Comparison of ENCODE assay signal across 8 mouse cellular contexts in the genomic region with DNA sequence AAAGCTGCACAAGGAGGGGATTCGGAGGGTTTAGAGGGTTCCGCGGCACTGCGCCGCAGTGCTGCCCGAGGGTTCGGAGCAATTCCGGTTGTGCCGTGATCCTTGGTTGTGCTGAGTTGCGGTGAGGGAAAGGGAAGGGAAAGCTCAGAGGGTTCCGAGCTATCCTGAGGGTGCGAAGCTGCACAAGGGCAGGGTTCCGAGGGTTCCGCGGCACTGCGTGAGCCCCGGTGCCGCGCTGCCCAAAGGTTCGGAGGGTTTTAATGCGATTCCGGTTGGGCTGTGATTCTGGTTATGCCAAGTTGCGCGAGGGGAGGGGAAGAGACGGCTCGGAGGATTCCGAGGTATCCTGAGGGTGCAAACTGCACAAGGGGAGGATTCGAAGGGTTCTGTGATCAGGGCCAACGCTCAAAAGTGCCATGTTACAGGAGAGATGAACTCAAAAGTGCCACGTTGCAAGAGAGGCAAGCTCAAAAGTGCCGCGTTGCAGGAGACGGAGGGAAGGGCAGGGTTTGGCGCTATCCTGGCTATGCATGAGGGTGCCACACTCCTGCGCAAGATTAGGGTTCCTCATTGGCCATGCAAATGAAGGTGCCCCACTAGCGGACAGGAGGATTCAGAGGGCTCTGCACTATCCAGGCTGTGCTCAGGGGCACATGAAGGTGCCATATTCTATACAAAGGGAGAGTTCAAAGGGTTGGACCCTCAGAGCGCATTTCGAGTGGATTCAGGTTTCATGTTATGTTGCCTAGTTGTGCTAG. TPM values are rescaled to one million over a fixed set of nuclear protein-coding genes. Genes with fewer than 3 reads are reported as not detected.
DNase-seq lines count a peak whose midpoint lies in the region; ATAC-seq and TF ChIP-seq lines count a peak whose summit lies in the region.

No protein-coding gene starts in this region.

- H3K27me3 ChIP-seq in liver, adult 2 months (ENCODE audit: control insufficient read depth, insufficient read depth, low read length): no peaks in the 10 kb centered on the region
- no peaks in the 10 kb centered on the region for H3K27me3 ChIP-seq in heart, embryonic 15.5 days
- H3K27me3 ChIP-seq in liver, embryonic 16.5 days (ENCODE audit: control insufficient read depth, insufficient read depth, low read depth, low read length): no peaks in the 10 kb centered on the region
- no peaks in the 10 kb centered on the region for H3K27me3 ChIP-seq in stomach, postnatal 0 days (ENCODE audit: control insufficient read depth, insufficient read depth, low read length)

- H3K36me3 ChIP-seq in liver, adult 2 months (ENCODE audit: control insufficient read depth, insufficient read depth, low read length): no peaks in the 10 kb centered on the region
- peaks cover 63% of the 10 kb centered on the region for H3K36me3 ChIP-seq in heart, embryonic 15.5 days
- peaks cover 22% of the 10 kb centered on the region for H3K36me3 ChIP-seq in liver, embryonic 16.5 days (ENCODE audit: control insufficient read depth, insufficient read depth)
- peaks cover 3% of the 10 kb centered on the region for H3K36me3 ChIP-seq in stomach, postnatal 0 days (ENCODE audit: control insufficient read depth, insufficient read depth, low read length)

- H3K4me3 ChIP-seq in liver, adult 2 months (ENCODE audit: insufficient read depth, low read depth, low read length): peak overlapping the region; percentile 53
- H3K4me3 ChIP-seq in heart, embryonic 15.5 days: peak overlapping the region; percentile 69
- peak overlapping the region; percentile 60 for H3K4me3 ChIP-seq in liver, embryonic 16.5 days (ENCODE audit: low read depth, low read length)
- peak overlapping the region; percentile 38 for H3K4me3 ChIP-seq in stomach, postnatal 0 days (ENCODE audit: low read depth, low read length)

- ATAC-seq in heart, embryonic 15.5 days (replicated peaks; ENCODE audit: insufficient number of reproducible peaks, insufficient read depth, low FRiP score, low read depth): no peak
- ATAC-seq in liver, embryonic 16.5 days (ENCODE audit: low read depth): no peak; the same call in 1 of the 2 replicates
- no peak for ATAC-seq in stomach, postnatal 0 days (ENCODE audit: low FRiP score, low TSS enrichment)

- H3K9me3 ChIP-seq in heart, embryonic 15.5 days (replicated peaks): peaks cover 3% of the 10 kb centered on the region; the same call in 1 of the 2 replicates
- peaks cover 6% of the 10 kb centered on the region; the same call in 1 of the 2 replicates for H3K9me3 ChIP-seq in liver, embryonic 16.5 days (replicated peaks; ENCODE audit: control insufficient read depth, low read length)
- H3K9me3 ChIP-seq in stomach, postnatal 0 days (ENCODE audit: control insufficient read depth, low read length): no peaks in the 10 kb centered on the region

- TF ChIP-seq POLR2A in liver, adult 2 months (IDR thresholded peaks at IDR 0.05; ENCODE audit: extremely low read depth, insufficient read depth, low read length): no peak

- TF ChIP-seq CTCF in liver, adult 2 months (IDR thresholded peaks at IDR 0.05; ENCODE audit: low read depth, low read length): no peak
- TF ChIP-seq CTCF in stomach, postnatal 0 days (IDR thresholded peaks at IDR 0.05; ENCODE audit: low read depth): no peak

- WGBS in liver, adult 2 months: 56% methylated on average over 38 of the region's 38 CpGs
- 56% methylated on average over 38 of the region's 38 CpGs for WGBS in heart, embryonic 15.5 days
- 49% methylated on average over 38 of the region's 38 CpGs for WGBS in liver, embryonic 16.5 days (ENCODE audit: insufficient replicate concordance)
- WGBS in stomach, postnatal 0 days: 50% methylated on average over 38 of the region's 38 CpGs

- no peak for DNase-seq in liver, adult 2 months (ENCODE audit: extremely low read depth, low read depth, low spot score)
- DNase-seq in liver: no peak
- peak; percentile 48 for DNase-seq in cerebellum, adult 8-10 months
- no peak for DNase-seq in stomach, postnatal 0 days (ENCODE audit: low spot score)
- no peak for DNase-seq in frontal cortex, postnatal 14 days (ENCODE audit: low spot score in 2 of 2)
- no peak for DNase-seq in T-cell, adult 2 months (ENCODE audit: low spot score)

- H3K79me2 ChIP-seq in liver, adult 2 months (ENCODE audit: control insufficient read depth, insufficient read depth, low read length): 0 out of 2 replicates have a peak, but pooled peaks cover 5% of the 10 kb centered on the region

- H3K9ac ChIP-seq in liver, adult 2 months (ENCODE audit: low read depth, low read length): peak overlapping the region; percentile 32
- H3K9ac ChIP-seq in heart, embryonic 15.5 days: peak overlapping the region; percentile 77
- H3K9ac ChIP-seq in liver, embryonic 16.5 days (ENCODE audit: low read depth, low read length): peak overlapping the region; percentile 52
- peak overlapping the region; percentile 67 for H3K9ac ChIP-seq in stomach, postnatal 0 days (ENCODE audit: low read length)

- no peaks in the 10 kb centered on the region for H3K4me1 ChIP-seq in liver, adult 2 months (ENCODE audit: control insufficient read depth, insufficient read depth, low read length)
- peaks cover 77% of the 10 kb centered on the region for H3K4me1 ChIP-seq in heart, embryonic 15.5 days (replicated peaks)
- peaks cover 39% of the 10 kb centered on the region for H3K4me1 ChIP-seq in liver, embryonic 16.5 days (ENCODE audit: control insufficient read depth, low read depth, low read length)
- peaks cover 2% of the 10 kb centered on the region; the same call in 1 of the 2 replicates for H3K4me1 ChIP-seq in stomach, postnatal 0 days (replicated peaks; ENCODE audit: control insufficient read depth, insufficient read depth)

- no peak for TF ChIP-seq EP300 in stomach, postnatal 0 days (optimal IDR thresholded peaks at IDR 0.05)

- H3K27ac ChIP-seq in liver, adult 2 months (replicated peaks; ENCODE audit: insufficient read depth, low read depth, low read length): no peak overlapping the region
- peak overlapping the region; percentile 96 for H3K27ac ChIP-seq in heart, embryonic 15.5 days
- no peak overlapping the region for H3K27ac ChIP-seq in liver, embryonic 16.5 days (ENCODE audit: low read length)
- H3K27ac ChIP-seq in stomach, postnatal 0 days (replicated peaks): peak overlapping the region; percentile 66

- H3K4me2 ChIP-seq in heart, embryonic 15.5 days: peak overlapping the region; percentile 60
- peak overlapping the region; percentile 58 for H3K4me2 ChIP-seq in liver, embryonic 16.5 days (ENCODE audit: low read depth, low read length)
- H3K4me2 ChIP-seq in stomach, postnatal 0 days (replicated peaks; ENCODE audit: low read depth): peak overlapping the region; percentile 53

RNA-seq across cellular contexts. Expression of gene Igf2r, which starts 27.1 kb away (rescaled TPM):
- total RNA-seq in liver, adult 2 months (2014; rRNA removed): 22.3 and 26.6 TPM in 2 replicates
- 8.0 and 8.7 TPM in 2 replicates for polyA plus RNA-seq in liver, adult 2 months (2012; rRNA removed)
- 121 and 127 TPM in 2 replicates for polyA plus RNA-seq in heart, embryonic 15.5 days (2015; fragmentation: Nextera tagmentation; extraction: Ambion mirVana)
- polyA plus RNA-seq in liver, embryonic 16.5 days (2015; fragmentation: Nextera tagmentation; extraction: Ambion mirVana): 15.3 and 17.7 TPM in 2 replicates
- polyA plus RNA-seq in stomach, postnatal 0 days (2015; fragmentation: Nextera tagmentation; extraction: Ambion mirVana): 9.4 and 9.6 TPM in 2 replicates

Comparison
In these comparisons a context has a peak if more than half of its experiments do, and no peak if none do; other contexts are left out.
1. H3K27ac ChIP-seq: peak in heart, embryonic 15.5 days (single experiment) and stomach, postnatal 0 days (single experiment); none in liver, adult 2 months (single experiment) and liver, embryonic 16.5 days (single experiment).
2. Peak in every context shown above with its lines, with median percentiles within 50 percentile points of each other: H3K4me3 ChIP-seq, H3K9ac ChIP-seq and H3K4me2 ChIP-seq.